Mouse (Mus musculus) stomach, postnatal 0 days (tissue): Measurements from ENCODE around the gene Sytl2.

Experiments used
- CTCF ChIP-seq: IDR thresholded peaks from 2 replicates; pipeline ENCODE4 v1.5.1; 2016; ENCODE audit warnings: antibody characterized with exemption, low read depth, mild to moderate bottlenecking, moderate library complexity
- EP300 ChIP-seq: optimal IDR thresholded peaks from 2 replicates; pipeline ENCODE3; 2016; ENCODE audit warnings: antibody characterized with exemption

DNA sequence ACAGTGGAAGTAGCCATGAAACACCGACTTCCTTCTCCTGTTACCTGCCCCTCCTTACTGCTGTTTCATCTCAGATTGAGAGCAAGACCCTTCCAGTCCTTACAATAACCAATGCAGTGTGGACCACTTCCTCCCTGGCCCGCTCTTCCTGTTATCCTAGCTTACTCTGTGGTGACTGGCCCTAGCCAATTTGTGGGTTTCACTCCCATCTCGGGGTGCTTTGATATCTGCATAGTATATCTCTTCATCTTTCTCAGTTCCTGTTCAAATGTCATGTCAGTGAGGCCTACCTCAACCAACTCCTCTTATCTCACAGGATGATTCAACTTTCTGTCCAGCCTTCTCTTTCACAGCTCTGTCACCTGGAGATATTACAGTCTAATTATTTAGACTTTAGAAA lies 42.9 kb downstream of the Sytl2 start:
- TF ChIP-seq CTCF (no peak), EP300 (no peak)
